Mouse (Mus musculus): ENCODE measurements around the gene Ets2.

GRCm38 (mm10) chr16:95720532-95720931 is 18.7 kb downstream of the Ets2 start:
- no peak for TF ChIP-seq CTCF (IDR thresholded peaks at IDR 0.05; ENCODE audit: low read depth)
- TF ChIP-seq EP300 (optimal IDR thresholded peaks at IDR 0.05) = no peak

Measured in stomach, postnatal 0 days (tissue).